Comparison of ENCODE assay signal across 24 mouse cellular contexts in the genomic region with DNA sequence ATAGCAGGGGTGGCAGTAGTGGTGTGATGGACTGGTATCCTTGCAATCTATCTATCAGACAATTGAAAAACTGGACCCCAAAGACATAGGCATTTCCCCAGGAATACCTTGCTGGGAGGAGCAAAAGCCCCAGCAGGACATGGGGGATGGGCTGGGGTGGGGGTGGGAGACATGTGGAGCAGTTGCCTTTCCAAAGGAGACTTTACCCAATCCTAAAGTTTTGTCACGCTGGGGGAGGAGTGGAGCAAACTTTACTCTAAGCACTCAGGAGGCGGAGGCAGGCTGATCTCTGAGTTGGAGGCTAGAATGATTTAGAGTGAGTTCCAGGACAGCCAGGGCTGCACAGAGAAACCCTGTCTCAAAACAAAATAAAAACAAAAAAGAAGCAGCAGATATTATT. TPM values are rescaled to one million over a fixed set of nuclear protein-coding genes. Genes with fewer than 3 reads are reported as not detected.
"Had no signal": no experiment of that assay in that cellular context is flagged by ENCODE, and none has a peak within 500 bp of the region (broad histone marks: within the 10 kb centered on the region; RNA-seq: fewer than 3 reads in every experiment).

No protein-coding gene starts in this region.

- H3K36me3 ChIP-seq: neural tube, embryonic 15.5 days; stomach, embryonic 15.5 days had no signal

- H3K4me3 ChIP-seq: neural tube, embryonic 15.5 days; stomach, embryonic 15.5 days had no signal

- DNase-seq: retina, postnatal 1 day; right cerebral cortex, adult 18-20 months; right cerebral cortex, postnatal 14 days; right cerebral cortex, postnatal 25 days; right cerebral cortex, postnatal 4 days; spleen, adult 18-20 months; thymus, adult 18-20 months; thymus, adult 2 months; thymus, postnatal 14 days; thymus, postnatal 25 days; thymus, postnatal 36 days; thymus, postnatal 4 days had no signal

- H3K9ac ChIP-seq: neural tube, embryonic 15.5 days; stomach, embryonic 15.5 days had no signal

- H3K4me1 ChIP-seq: neural tube, embryonic 15.5 days; stomach, embryonic 15.5 days had no signal

- H3K27me3 ChIP-seq: neural tube, embryonic 15.5 days; stomach, embryonic 15.5 days had no signal

- H3K27ac ChIP-seq: neural tube, embryonic 15.5 days; stomach, embryonic 15.5 days; stomach, postnatal 0 days had no signal

RNA-seq across cellular contexts. Expression of a gene that starts 14.7 kb away (rescaled TPM):
- total RNA-seq: neutrophil, adult 5-6 weeks had no signal
- polyA plus RNA-seq: neural tube, embryonic 14.5 days; neural tube, embryonic 15.5 days; small intestine, adult 2 months; spleen, adult 2 months; stomach, embryonic 14.5 days; stomach, embryonic 15.5 days; stomach, embryonic 16.5 days; stomach, postnatal 0 days; testis, adult 2 months; thymus, adult 2 months; thymus, postnatal 0 days; urinary bladder, adult 2 months had no signal
